Mouse (Mus musculus) naive thymus-derived CD4-positive, alpha-beta T cell, adult 2 months (primary cell): Measurements from ENCODE around the gene Rgl1.

ENCODE experiments used
- DNase-seq: peaks from one replicate; pipeline ENCODE4 v3.0.0-alpha.2; 2011; ENCODE audit warnings: low read depth

Rgl1 gene

GRCm38 (mm10) chr1:152506726-152507125, 259.4 kb downstream of the Rgl1 start:
- DNase-seq = no peak

DNA sequence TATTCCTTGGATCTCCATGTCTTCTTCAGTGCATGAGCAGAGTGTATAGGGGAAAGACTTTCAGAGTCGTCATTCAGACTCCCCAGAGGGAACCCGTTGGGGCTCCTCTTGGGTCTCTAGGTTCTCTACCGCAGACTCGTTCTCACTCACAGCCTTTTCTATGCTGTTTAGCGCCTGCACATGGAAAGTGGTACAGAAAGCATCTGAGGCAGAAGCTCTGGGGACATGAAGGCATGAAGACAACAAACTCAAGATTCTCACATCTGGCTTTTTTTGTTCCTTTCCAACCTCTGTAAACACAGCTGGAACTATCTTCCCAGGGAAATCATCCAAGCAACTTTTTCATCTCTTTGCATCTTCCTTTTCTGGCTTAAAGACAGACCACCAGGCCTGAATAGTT, 260.0 kb downstream of the Rgl1 start:
- DNase-seq = no peak

- no peak for DNase-seq
These were observed 266.3 kb downstream of the Rgl1 start for GRCm38 (mm10) chr1:152499802-152500201.

DNA sequence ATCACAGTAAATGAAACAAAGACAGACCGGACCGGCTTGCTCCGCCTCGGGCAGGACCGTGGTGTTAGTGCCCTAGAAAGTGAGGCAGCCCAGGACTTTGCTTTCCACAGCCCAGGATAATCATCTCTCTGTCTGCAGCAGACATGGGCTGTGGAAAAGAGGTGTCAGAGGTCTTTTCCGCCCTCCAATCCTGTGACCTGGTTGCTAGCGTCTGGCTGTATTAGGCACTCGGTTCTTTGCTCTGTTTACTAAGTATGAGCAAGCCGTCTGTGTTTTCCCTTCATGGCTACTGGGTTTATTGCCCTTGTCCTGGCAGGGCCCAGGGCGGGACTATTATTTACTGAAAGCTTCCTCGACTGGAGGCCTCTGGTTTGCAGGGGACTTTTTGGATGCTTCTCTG, 268.6 kb downstream of the Rgl1 start:
- no peak for DNase-seq

DNA sequence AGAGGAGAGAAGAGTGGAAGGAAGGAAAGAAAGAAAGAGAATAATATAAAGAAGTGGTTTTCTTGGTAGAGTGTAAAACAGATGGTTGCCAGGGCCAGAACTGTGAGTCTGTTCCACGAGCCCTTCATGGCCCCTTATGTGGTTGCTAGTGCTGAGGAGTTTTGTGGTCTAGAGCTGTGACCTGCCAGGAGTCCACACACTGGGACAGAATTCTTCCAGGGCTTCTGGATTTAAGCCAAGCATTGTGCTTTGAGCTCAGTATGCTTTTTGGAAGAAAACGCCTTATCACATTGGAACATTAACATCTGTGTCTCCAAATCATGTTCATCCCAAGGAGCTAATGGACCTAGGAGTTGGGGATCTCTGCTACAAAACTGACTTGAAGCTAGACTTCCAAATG, 269.3 kb downstream of the Rgl1 start:
- no peak for DNase-seq

DNA sequence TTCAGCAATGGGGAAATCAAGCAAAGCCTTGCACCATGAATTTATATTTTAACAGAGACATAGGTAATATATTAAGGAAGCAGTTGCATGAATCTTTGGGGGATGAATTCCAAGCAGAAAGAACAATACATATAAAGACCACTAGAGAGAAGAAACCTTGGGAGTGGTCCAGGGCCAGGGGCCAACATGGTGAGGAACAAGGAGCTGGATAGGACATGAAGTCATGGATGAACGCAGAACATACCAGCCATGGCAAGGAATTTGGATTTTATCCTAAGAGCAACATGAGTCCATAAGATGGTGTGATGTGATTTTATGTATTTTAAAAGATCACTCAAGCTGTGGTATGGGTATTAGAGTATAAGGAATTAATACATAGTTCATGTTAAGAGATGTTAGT, 273.9 kb downstream of the Rgl1 start:
- DNase-seq = no peak

GRCm38 (mm10) chr1:152490842-152491241, 275.3 kb downstream of the Rgl1 start:
- no peak for DNase-seq

DNA sequence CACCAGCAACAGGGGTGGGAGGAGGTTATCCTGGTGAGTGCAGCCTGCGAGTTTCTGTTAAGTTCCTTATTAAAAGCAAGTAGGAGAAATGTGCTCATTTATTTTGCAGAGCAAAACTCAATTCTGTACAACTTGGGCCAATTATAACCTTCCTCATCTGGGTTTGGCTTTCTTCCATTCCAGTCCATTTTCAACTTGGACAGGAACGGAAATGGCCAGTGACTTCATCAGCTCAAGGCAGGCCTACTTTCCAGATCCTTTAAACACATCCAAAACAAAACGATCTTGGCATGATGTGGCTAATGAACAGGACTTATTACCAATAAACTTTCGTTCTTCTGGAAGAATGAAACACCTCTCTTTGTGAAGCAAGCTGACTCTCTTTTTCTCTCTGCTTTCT, 290.0 kb downstream of the Rgl1 start:
- DNase-seq = no peak

- DNase-seq = no peak
These were observed 297.7 kb downstream of the Rgl1 start for GRCm38 (mm10) chr1:152468443-152468842.
